Mouse (Mus musculus) limb, embryonic 14.5 days (tissue): ENCODE measurements around the gene Nell1. TPM values are rescaled to one million over a fixed set of nuclear protein-coding genes. Genes with fewer than 3 reads are reported as not detected.
A peak's percentile ranks its signal among the peaks of the same experiment; 100 is the strongest.

Source experiments
- ATAC-seq: fragments of 200-750 bp; cut with Nextera tagmentation; 2 replicates; pipeline ENCODE4 v1.8.0; 2017; ENCODE audit warnings: low read depth, moderate number of reproducible peaks, moderate TSS enrichment; ENCODE audit not compliant: low FRiP score
- DNase-seq: peaks from one replicate; pipeline ENCODE4 v3.0.0-alpha.2; 2015; ENCODE audit warnings: low spot score
- H3K27ac ChIP-seq: fragments of 300-500 bp; sonication (generic); replicated peaks from 2 replicates; pipeline ENCODE4 v1.5.1; 2014; ENCODE audit warnings: low read depth, mild to moderate bottlenecking, low read length, moderate library complexity, mixed read lengths
- H3K27me3 ChIP-seq: fragments of 300-500 bp; sonication (generic); 2 replicates; pipeline ENCODE4 v1.6.1; 2014; ENCODE audit warnings: low read length, mixed read lengths; ENCODE audit not compliant: control insufficient read depth, insufficient read depth
- H3K36me3 ChIP-seq: fragments of 300-500 bp; sonication (generic); 2 replicates; pipeline ENCODE4 v1.6.1; 2014; ENCODE audit warnings: mild to moderate bottlenecking, low read length, moderate library complexity, mixed read lengths; ENCODE audit not compliant: control insufficient read depth, insufficient read depth
- H3K4me1 ChIP-seq: fragments of 300-500 bp; sonication (generic); 2 replicates; pipeline ENCODE4 v1.6.1; 2014; ENCODE audit warnings: antibody characterized with exemption, low read length, mixed read lengths; ENCODE audit not compliant: control insufficient read depth, insufficient read depth
- H3K4me2 ChIP-seq: fragments of 300-500 bp; sonication (generic); replicated peaks from 2 replicates; pipeline ENCODE4 v1.6.1; 2014; ENCODE audit warnings: low read depth, mild to moderate bottlenecking, low read length, moderate library complexity; ENCODE audit not compliant: severe bottlenecking
- H3K4me3 ChIP-seq: fragments of 300-500 bp; sonication (generic); replicated peaks from 2 replicates; pipeline ENCODE4 v1.5.1; 2014; ENCODE audit warnings: low read length
- H3K9ac ChIP-seq: fragments of 300-500 bp; sonication (generic); 2 replicates; pipeline ENCODE4 v1.6.1; 2014; ENCODE audit warnings: mild to moderate bottlenecking, low read depth, low read length, moderate library complexity; ENCODE audit not compliant: severe bottlenecking
- H3K9me3 ChIP-seq: fragments of 300-500 bp; sonication (generic); 2 replicates; pipeline ENCODE4 v1.6.1; 2016; ENCODE audit warnings: low read length; ENCODE audit not compliant: control insufficient read depth
- POLR2A ChIP-seq: fragments of 200-500 bp; IDR thresholded peaks from 2 replicates; pipeline ENCODE4 v1.8.0; 2012; ENCODE audit warnings: inconsistent platforms, mild to moderate bottlenecking, moderate library complexity, borderline replicate concordance; ENCODE audit not compliant: insufficient read depth, insufficient read length; ENCODE audit errors: extremely low read depth
- WGBS: fragments of 180-500 bp; shearing (Covaris S2); extraction: QIAGEN DNeasy Blood & Tissue Kit; methylation state at CpG from one replicate; pipeline ENCODE4 v1.1.7; 2014; 5-methylcytosine and 5-hydroxymethylcytosine counted together
- polyA plus RNA-seq, 2 experiments: library from polyadenylated mRNA; depleted of rRNA in 1 of 2; stranded (reverse) in 1 of 2; unstranded in 1 of 2; fragments of >200 nt; fragmentation: Nextera tagmentation in 1 of 2; extraction: Ambion mirVana in 1 of 2; gene quantifications; 2 replicates each; pipeline versions ENCODE4 v1.2.1 to v1.2.3; 2012 to 2014

Nell1 gene
- polyA plus RNA-seq, 2 experiments, result 4.8 to 5.2 TPM

- ATAC-seq, result no peak
- 72% methylated on average over 3 of the region's 3 CpGs for WGBS
Observed at GRCm38 (mm10) chr7:49957142-49957541, 17.5 kb upstream of the Nell1 start.

GRCm38 (mm10) chr7:49963764-49964163, 10.9 kb upstream of the Nell1 start:
- Histone ChIP-seq H3K27ac (no peak overlapping the region), H3K36me3 (no peaks in the 10 kb centered on the region), H3K4me3 (no peak overlapping the region), H3K27me3 (no peaks in the 10 kb centered on the region), H3K4me1 (no peaks in the 10 kb centered on the region), H3K9ac (no peak overlapping the region), H3K4me2 (no peak overlapping the region), H3K9me3 (no peaks in the 10 kb centered on the region)
- no peak for TF ChIP-seq POLR2A
- ATAC-seq (no peak), DNase-seq (no peak)
- WGBS, result 75% methylated on average over 2 of the region's 2 CpGs

More at GRCm38 (mm10) chr7:49957142-49957541, 17.5 kb upstream of the Nell1 start:
- Histone ChIP-seq H3K4me3 (no peak overlapping the region), H3K9me3 (no peaks in the 10 kb centered on the region), H3K36me3 (no peaks in the 10 kb centered on the region), H3K27ac (no peak overlapping the region), H3K4me1 (no peaks in the 10 kb centered on the region), H3K27me3 (no peaks in the 10 kb centered on the region), H3K9ac (no peak overlapping the region), H3K4me2 (no peak overlapping the region)
- DNase-seq, result no peak
- no peak for TF ChIP-seq POLR2A

GRCm38 (mm10) chr7:49969516-49969915, 5.1 kb upstream of the Nell1 start:
- no peak for DNase-seq
- Histone ChIP-seq H3K4me1 (no peaks in the 10 kb centered on the region), H3K4me3 (no peak overlapping the region), H3K4me2 (no peak overlapping the region), H3K9ac (no peak overlapping the region), H3K36me3 (no peaks in the 10 kb centered on the region), H3K9me3 (no peaks in the 10 kb centered on the region), H3K27ac (no peak overlapping the region), H3K27me3 (peaks cover 18% of the 10 kb centered on the region)
- ATAC-seq, result no peak
- TF ChIP-seq POLR2A, result no peak
- 37% methylated on average over 4 of the region's 4 CpGs for WGBS

GRCm38 (mm10) chr7:49975441-49976121, 917 bp downstream of the Nell1 start:
- H3K4me2 ChIP-seq, result peak overlapping the region; percentile 88
- H3K4me3 ChIP-seq, result peak overlapping the region; percentile 45
- under 1% methylated on average over 37 of the region's 40 CpGs for WGBS
- H3K9ac ChIP-seq, result peak overlapping the region; percentile 45; the same call in 1 of the 2 replicates
- ATAC-seq (0 out of 2 replicates have a peak, but pooled peaks have one; percentile 24), DNase-seq (no peak)
- H3K36me3 ChIP-seq, result no peaks in the 10 kb centered on the region
- TF ChIP-seq POLR2A, result no peak
- peaks cover 4% of the 10 kb centered on the region; the same call in 1 of the 2 replicates for H3K4me1 ChIP-seq
- peaks cover 62% of the 10 kb centered on the region for H3K27me3 ChIP-seq
- H3K27ac ChIP-seq, result no peak overlapping the region
- no peaks in the 10 kb centered on the region for H3K9me3 ChIP-seq

- H3K9ac ChIP-seq, result no peak overlapping the region
- ATAC-seq, result no peak
- no peak for DNase-seq
- no peak overlapping the region for H3K4me3 ChIP-seq
- no peak overlapping the region for H3K27ac ChIP-seq
- peaks cover 28% of the 10 kb centered on the region for H3K27me3 ChIP-seq
- 10% methylated on average over 9 of the region's 9 CpGs for WGBS
- H3K4me1 ChIP-seq, result no peaks in the 10 kb centered on the region
- H3K36me3 ChIP-seq, result no peaks in the 10 kb centered on the region
- no peak for TF ChIP-seq POLR2A
- no peaks in the 10 kb centered on the region for H3K9me3 ChIP-seq
- H3K4me2 ChIP-seq, result no peak overlapping the region
Observed at GRCm38 (mm10) chr7:49981511-49982227, 7.0 kb downstream of the Nell1 start.
